Mouse (Mus musculus): ENCODE results near the gene Begain. TPM values are rescaled to one million over a fixed set of nuclear protein-coding genes. Genes with fewer than 3 reads are reported as not detected.

Gene Begain
- polyA plus RNA-seq, 1 experiment from 2014 or later, result 4.9 TPM

DNA sequence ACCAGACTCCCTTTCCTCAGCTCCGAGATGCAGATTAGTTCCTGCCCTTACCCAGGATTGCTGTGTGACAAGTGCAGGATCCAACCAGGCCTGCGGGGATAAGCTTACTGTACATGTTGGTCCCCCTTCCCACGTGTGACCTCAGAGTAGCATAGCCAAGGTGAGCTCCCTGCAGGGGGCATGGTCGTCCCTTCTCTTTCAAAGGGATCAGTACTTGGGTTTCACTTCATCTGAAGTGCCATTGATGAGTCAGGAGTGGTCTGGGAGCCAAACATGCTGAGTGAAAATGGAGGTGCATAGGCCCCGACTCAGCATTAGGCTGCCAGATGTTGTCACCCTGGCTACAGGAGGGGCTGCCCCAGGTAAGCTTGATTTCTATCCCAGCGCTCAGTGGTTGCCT, 83.0 kb downstream of the Begain start:
- no peak for ATAC-seq (replicated peaks; ENCODE audit: insufficient number of reproducible peaks, low FRiP score, low TSS enrichment, low read depth)
- DNase-seq (ENCODE audit: low spot score), result no peak
- whole genome bisulfite sequencing, result 64% methylated on average over 6 of the region's 6 CpGs
- Histone ChIP-seq H3K36me3 (replicated peaks; ENCODE audit: control insufficient read depth, insufficient read depth, low read depth, low read length) (no peaks in the 10 kb centered on the region), H3K4me3 (ENCODE audit: low read depth, low read length) (no peak overlapping the region), H3K4me2 (ENCODE audit: low read depth, low read length) (no peak overlapping the region), H3K27ac (replicated peaks; ENCODE audit: low read depth, low read length) (no peak overlapping the region), H3K27me3 (ENCODE audit: control insufficient read depth, insufficient read depth, low read length) (no peaks in the 10 kb centered on the region), H3K9me3 (replicated peaks; ENCODE audit: control insufficient read depth, low read length) (no peaks in the 10 kb centered on the region), H3K4me1 (ENCODE audit: control insufficient read depth, insufficient read depth, low read length) (no peaks in the 10 kb centered on the region), H3K9ac (replicated peaks; ENCODE audit: low read length) (no peak overlapping the region)

DNA sequence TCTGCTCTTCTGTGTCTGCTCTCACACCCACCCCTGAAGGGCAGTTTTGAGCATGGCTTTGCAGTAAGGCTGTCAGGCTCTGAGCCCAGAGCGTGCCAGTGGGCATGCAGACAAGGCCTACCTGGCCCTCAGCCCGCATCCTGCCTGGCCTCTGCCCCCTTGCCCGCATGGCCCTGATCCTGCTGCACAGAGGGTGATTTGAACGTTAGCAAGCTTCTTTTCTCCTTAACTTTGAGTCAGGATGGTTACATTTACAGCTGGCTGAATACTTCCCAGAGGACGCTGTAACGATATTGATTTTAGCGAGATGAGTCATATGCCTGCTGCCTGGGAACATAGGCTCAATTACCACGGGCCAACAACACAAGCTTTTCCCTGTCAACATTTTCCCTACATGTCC, 83.5 kb downstream of the Begain start:
- ATAC-seq (replicated peaks; ENCODE audit: insufficient number of reproducible peaks, low FRiP score, low TSS enrichment, low read depth), result no peak
- 72% methylated on average over 8 of the region's 8 CpGs for WGBS
- H3K27ac ChIP-seq (replicated peaks; ENCODE audit: low read depth, low read length), result no peak overlapping the region
- H3K9ac ChIP-seq (replicated peaks; ENCODE audit: low read length), result no peak overlapping the region
- H3K27me3 ChIP-seq (ENCODE audit: control insufficient read depth, insufficient read depth, low read length), result no peaks in the 10 kb centered on the region
- no peaks in the 10 kb centered on the region for H3K36me3 ChIP-seq (replicated peaks; ENCODE audit: control insufficient read depth, insufficient read depth, low read depth, low read length)
- H3K9me3 ChIP-seq (replicated peaks; ENCODE audit: control insufficient read depth, low read length), result no peaks in the 10 kb centered on the region
- no peak overlapping the region for H3K4me2 ChIP-seq (ENCODE audit: low read depth, low read length)
- H3K4me3 ChIP-seq (ENCODE audit: low read depth, low read length), result no peak overlapping the region
- DNase-seq (ENCODE audit: low spot score), result no peak
- no peaks in the 10 kb centered on the region for H3K4me1 ChIP-seq (ENCODE audit: control insufficient read depth, insufficient read depth, low read length)

DNA sequence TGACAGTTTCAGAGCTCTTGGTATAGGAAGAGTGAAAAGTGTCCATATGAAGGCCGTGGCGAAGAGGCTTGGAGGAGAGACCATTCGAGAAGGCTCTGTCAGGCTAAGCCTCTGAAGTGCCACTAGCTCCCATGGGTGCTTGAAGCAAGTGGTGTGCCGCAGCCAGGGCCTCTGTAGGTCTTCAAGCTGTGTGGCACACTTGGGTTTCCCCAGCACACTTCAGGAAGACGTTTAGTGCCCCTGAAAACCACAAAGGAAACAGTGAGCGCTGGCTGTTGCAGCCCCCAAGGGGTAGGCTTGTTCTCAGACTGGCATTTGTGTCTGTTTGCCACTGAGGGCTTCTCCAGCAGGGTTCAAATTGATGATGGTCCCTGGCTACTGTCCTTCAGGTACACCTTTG, 84.5 kb downstream of the Begain start:
- WGBS, result 90% methylated on average over 6 of the region's 6 CpGs
- ATAC-seq (replicated peaks; ENCODE audit: insufficient number of reproducible peaks, low FRiP score, low TSS enrichment, low read depth), result no peak
- H3K4me2 ChIP-seq (ENCODE audit: low read depth, low read length), result no peak overlapping the region
- no peak for DNase-seq (ENCODE audit: low spot score)
- no peak overlapping the region for H3K4me3 ChIP-seq (ENCODE audit: low read depth, low read length)
- no peaks in the 10 kb centered on the region for H3K4me1 ChIP-seq (ENCODE audit: control insufficient read depth, insufficient read depth, low read length)
- H3K9ac ChIP-seq (replicated peaks; ENCODE audit: low read length), result no peak overlapping the region
- H3K36me3 ChIP-seq (replicated peaks; ENCODE audit: control insufficient read depth, insufficient read depth, low read depth, low read length), result no peaks in the 10 kb centered on the region
- no peaks in the 10 kb centered on the region for H3K27me3 ChIP-seq (ENCODE audit: control insufficient read depth, insufficient read depth, low read length)
- no peaks in the 10 kb centered on the region for H3K9me3 ChIP-seq (replicated peaks; ENCODE audit: control insufficient read depth, low read length)
- H3K27ac ChIP-seq (replicated peaks; ENCODE audit: low read depth, low read length), result no peak overlapping the region

DNA sequence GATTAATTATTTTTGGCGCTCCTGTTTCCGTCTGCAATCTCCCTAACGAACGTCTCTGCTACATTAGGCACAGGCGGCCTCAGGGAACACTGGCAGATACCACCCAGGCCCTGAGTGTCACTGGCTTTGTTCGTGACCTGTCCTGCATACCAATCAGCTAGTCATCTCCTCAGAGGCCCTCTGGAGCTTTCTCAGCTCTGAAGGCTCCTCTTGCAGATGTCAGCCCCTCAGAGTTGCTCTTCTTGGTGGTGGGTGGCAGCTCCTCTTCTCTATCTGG, 85.4 kb downstream of the Begain start:
- Histone ChIP-seq H3K4me1 (ENCODE audit: control insufficient read depth, insufficient read depth, low read length) (no peaks in the 10 kb centered on the region), H3K4me2 (ENCODE audit: low read depth, low read length) (no peak overlapping the region), H3K36me3 (replicated peaks; ENCODE audit: control insufficient read depth, insufficient read depth, low read depth, low read length) (no peaks in the 10 kb centered on the region), H3K9ac (replicated peaks; ENCODE audit: low read length) (no peak overlapping the region), H3K9me3 (replicated peaks; ENCODE audit: control insufficient read depth, low read length) (no peaks in the 10 kb centered on the region), H3K27me3 (ENCODE audit: control insufficient read depth, insufficient read depth, low read length) (no peaks in the 10 kb centered on the region), H3K27ac (replicated peaks; ENCODE audit: low read depth, low read length) (no peak overlapping the region), H3K4me3 (ENCODE audit: low read depth, low read length) (no peak overlapping the region)
- 73% methylated on average over 6 of the region's 6 CpGs for WGBS
- DNase-seq (ENCODE audit: low spot score) (no peak), ATAC-seq (replicated peaks; ENCODE audit: insufficient number of reproducible peaks, low FRiP score, low TSS enrichment, low read depth) (no peak)

Other genes with a start within 250 kb of the Begain start
- 11.9 and 13.9 TPM in 2 replicates for gene Slc25a29, start 232.3 kb downstream of the Begain start, polyA plus RNA-seq (2014; fragmentation: Nextera tagmentation; extraction: Ambion mirVana)
- gene Slc25a47, start 232.2 kb downstream of the Begain start, polyA plus RNA-seq (2014; fragmentation: Nextera tagmentation; extraction: Ambion mirVana), result 11.8 and 13.2 TPM in 2 replicates
- gene Wdr25, start 174.6 kb downstream of the Begain start, polyA plus RNA-seq (2014; fragmentation: Nextera tagmentation; extraction: Ambion mirVana), result 4.1 and 5.6 TPM in 2 replicates
- gene Wars, start 174.0 kb downstream of the Begain start, polyA plus RNA-seq (2014; fragmentation: Nextera tagmentation; extraction: Ambion mirVana), result 113 and 118 TPM in 2 replicates

Data from embryonic facial prominence, embryonic 11.5 days (tissue).